Mouse (Mus musculus): ENCODE results near the gene 9330182L06Rik.

The 9330182L06Rik gene

DNA sequence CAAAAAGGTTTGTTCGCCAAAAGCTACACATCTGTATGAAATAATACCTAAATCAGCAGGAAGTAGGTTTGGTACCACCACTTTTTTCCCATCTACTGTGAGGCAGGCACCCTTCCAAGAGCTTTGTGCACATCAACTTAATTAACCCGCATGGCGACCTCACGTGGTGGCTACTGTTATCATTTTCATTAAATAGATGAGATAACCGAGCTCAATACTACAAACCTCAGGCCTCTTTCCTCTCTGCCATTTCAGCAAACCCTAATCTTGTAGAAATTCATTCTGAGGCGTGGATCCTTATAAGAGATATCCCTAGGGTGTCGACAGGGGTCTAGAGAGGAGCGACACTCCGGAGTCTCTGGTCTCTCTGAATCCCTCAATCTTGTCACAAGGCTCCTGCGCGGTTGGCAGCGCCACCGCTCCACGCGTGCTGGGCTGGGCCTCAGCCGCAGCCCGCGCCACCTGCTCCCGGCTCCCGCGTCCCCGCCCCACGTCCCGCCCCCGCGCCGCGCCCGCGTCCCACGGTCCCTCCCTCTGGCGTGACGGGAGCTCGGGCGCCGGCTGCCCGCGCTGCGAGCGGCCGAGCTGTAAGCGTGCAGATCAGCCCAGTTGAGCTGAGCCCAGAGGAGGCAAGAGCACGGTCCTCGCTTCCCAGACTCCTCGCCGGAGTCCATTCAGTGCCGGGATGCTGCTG lies at the start of gene 9330182L06Rik:
Gene 9330182L06Rik (plus strand): TSS at position 533 of the 694 bp plus-strand sequence.
- peak; percentile 1 for DNase-seq (ENCODE audit: low spot score)

DNA sequence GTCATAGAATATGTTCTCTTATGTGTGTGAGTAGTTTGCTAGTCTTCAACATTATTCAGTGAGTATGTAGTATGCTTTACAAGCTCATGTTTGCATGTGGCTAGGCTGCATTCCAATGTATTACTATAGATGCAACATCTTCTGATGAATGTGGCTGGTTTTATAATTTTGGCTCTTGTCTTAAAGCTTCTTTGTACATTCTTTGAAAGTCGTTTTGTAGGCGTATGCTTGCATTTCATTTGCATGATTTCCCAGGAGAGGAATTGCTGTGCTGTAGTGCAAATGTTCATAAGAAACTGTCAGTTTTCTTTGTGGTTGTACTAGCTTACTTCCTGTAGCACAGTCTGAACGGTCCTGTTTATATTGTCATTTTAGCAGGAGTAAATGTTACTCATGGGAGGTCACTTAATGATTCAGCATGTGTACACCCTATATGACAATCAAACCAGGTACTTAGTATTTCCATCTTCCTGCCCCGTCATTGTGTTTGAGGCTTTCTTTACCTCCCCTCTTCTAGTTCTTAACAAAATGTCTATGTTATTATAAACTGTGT lies 38.4 kb upstream of the 9330182L06Rik start:
- no peak for DNase-seq (ENCODE audit: low spot score)

DNA sequence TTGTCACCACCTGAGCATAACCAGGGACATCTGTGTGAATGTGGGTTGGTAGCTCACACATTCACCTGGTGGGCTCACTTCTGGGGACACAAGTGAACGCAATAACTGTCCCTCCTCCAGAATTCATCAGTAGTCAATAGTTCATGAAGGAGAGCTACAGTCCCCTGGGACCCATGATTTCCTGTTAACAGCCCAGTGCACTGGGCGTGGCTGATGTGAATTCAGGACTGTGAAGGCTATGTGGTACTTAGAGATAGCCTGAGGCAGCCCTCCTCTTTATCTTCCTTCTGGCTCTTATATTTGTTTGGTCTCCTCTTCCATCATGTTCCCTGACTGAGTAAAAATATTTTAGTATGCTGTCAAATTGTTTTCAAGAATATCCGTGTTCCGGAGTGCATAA lies 1.6 kb upstream of the 9330182L06Rik start:
- no peak for DNase-seq (ENCODE audit: low spot score)

DNA sequence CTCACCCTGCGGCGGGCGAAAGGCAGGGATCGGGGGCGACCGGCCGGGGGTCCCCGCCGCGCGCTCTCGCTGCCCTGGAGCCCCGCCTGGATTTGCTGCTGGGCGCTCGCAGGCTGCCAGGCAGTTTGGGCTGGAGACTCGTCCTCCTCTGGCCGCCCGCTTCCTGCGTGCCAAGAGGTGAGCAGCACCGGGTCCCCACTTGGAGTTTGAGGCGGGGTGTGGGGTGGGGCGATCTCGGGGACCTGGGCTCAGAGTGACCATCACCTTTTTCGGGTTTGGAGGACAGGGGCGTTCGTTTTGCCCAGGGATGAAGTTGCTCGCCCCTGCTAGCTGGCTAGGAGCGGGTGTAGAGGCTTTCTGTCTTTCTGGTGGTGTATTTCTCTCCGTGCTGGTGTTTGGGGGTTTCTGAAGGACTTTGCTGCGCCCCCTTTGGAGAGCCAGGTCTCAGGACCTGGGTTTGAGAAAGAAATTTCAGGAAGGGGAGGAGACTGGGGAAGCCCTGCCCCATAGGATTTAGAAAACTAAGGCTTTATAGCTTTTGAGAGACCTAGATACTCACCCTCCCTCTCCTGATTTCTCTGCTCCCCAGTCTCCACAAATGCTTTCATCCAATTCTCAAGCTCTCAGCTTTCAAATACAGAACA lies 484 bp downstream of the 9330182L06Rik start:
- peak; percentile 2 for DNase-seq (ENCODE audit: low spot score)

DNA sequence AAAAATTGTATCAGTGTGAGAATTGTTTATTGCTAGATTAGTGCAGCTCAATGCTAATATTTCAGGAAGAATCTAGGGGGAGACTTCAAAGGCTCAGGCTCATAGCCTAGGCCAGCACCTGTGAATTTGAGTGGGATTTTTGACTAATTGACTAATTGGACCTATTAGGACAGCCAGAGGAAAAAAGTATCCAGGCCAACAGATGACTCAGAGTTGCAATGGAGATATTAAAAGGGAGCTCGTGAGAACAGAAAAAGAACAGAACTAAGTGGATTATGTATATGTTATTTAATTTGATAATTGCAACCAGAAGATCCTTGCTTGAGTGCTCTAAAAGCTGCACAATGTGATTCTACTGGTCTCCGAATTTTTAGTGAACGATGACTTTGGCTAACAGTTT lies 3.7 kb downstream of the 9330182L06Rik start:
- DNase-seq (ENCODE audit: low spot score) = no peak

DNA sequence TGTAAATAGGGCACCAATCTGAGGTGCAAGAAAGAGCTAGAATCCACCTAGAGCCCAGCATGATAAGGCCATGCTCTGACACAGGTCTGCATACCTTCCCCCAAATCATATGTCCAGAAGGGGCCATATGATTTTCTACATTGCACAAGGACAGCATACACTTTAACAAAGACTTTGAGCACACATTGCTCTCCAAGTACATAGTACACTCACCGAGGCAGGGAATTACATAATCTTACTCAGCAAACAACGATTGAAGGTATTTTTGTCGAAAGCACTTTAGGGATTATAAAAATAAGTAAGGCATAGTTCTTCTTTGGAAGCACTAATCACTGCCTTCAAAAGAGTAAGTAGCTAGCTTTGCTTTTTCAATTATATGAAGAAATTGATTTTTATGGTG lies 7.1 kb downstream of the 9330182L06Rik start:
- no peak for DNase-seq (ENCODE audit: low spot score)

DNA sequence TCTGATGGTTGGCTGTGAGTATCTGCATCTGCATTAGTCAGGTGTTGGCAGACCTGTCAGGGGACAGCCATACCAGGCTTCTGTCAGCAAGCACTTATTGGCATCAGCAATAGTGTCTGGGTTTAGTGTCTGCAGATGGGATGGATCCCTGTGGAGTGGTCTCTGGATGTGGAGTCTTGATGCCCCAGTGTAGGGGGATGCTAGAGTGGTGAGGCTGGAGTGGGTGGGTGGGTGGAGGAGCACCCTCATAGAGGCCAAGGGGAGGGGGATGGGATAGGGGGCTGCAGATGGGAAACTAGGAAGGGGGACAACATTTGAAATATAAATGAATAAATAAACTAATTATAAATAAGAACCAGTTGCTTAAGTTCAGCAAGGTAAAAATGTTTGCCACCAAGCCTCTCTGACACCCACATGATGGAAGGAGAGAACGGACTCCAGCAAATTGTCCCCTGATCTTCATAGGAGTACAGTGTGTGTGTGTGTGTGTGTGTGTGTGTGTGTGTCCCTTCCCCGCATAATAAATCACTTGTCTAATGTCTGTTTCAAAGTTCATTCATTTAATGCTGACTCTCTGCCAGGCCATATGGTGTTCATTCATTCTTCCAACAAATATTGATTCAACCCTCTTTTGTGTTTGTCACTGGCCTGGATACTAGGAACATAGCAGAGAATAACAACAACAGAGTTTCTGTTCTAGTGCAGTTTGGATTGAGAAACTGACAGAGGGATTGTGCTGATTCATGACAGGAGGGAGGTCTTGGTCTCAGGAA lies 30.0 kb downstream of the 9330182L06Rik start:
- DNase-seq (ENCODE audit: low spot score) = no peak

DNA sequence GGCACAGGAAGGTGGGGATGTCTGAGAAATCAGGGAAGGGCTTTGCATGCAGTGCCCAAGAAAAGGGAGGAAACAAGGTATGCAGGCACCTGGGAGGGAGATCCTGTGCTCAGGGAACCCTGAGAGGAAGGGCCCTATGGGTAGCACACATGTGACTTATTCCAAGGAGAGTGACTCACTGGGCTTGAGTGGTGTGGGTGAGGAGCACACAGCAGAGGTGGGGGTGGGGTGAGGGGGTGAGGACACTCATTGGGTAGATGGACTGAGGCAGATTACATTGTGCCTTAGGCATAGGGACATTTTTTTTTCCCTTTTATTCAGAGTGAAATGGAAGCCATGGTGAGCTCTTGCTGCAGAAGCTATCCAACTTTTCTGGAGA lies 30.6 kb downstream of the 9330182L06Rik start:
- no peak for DNase-seq (ENCODE audit: low spot score)

DNA sequence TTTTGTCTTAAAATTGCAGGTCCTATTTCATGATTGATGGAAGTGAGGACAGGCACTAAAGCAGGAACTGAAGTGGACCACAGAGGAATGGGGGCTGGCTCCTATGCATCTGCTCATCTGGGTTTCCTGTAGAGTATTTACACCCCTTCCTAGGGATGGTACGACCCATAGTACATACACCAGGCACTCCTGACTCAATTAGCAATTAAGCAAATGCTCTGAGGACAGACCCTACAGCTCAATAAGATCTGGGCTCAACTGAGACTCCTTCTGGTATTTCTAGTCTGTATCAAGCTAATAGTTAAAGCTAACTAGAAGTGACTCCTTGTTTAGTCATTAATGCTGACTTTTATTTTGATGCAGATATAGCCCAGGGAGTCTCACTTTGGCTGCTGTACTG lies 60.9 kb downstream of the 9330182L06Rik start:
- no peak for DNase-seq (ENCODE audit: low spot score)

DNA sequence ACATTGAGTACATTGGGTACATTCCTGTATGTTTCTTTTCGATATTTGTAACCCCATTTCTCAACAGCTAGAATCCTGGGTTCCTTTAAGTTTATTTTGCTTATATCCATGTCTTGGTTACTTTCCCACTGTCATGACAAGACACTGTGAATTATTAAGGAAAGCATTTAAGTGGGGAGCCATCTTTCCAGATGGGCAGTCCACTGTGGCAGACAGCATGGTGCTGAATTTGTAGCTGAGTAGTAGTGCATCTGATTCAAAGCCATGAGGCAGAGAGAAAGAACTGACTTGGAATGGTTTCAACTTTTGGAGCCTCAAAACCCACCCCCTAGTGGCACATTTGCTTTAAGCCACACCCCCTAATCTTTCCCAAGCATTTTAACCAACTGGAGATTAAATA lies 61.6 kb downstream of the 9330182L06Rik start:
- DNase-seq (ENCODE audit: low spot score) = no peak

DNA sequence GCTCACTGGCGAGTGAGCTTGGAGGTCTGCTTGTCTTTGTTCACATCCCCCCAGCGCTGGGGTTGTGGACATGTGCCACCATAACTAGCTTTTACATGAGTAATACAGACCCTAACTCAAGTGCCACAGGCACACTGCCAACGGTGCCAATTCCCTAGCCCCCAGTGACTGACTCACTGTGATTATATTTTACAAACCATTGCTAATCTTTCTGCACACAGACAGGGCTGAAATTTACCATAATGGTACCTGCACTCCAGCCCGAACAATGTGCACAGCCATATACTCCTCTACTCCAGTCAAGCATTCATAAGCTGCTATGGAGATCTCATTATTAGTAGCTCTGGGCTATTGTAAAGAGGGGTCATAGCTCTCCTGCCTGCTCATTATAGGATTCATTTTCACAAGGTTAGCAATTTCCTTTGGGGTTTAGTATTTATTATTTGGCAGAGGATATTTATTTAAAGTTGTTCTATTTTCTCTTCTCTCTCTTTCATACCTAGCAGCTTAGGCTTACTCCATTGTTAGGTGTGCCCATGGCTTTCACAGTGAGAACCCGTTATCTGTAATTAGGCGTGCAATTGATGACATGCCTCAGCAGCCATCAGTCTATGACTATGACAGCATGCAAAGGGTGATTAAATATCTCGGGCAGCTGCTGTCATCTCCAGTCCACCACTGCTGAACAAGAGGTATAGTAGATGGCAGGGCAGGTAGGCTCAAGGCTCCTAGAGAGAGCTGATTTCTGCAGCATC lies 73.0 kb downstream of the 9330182L06Rik start:
- DNase-seq (ENCODE audit: low spot score) = no peak

DNA sequence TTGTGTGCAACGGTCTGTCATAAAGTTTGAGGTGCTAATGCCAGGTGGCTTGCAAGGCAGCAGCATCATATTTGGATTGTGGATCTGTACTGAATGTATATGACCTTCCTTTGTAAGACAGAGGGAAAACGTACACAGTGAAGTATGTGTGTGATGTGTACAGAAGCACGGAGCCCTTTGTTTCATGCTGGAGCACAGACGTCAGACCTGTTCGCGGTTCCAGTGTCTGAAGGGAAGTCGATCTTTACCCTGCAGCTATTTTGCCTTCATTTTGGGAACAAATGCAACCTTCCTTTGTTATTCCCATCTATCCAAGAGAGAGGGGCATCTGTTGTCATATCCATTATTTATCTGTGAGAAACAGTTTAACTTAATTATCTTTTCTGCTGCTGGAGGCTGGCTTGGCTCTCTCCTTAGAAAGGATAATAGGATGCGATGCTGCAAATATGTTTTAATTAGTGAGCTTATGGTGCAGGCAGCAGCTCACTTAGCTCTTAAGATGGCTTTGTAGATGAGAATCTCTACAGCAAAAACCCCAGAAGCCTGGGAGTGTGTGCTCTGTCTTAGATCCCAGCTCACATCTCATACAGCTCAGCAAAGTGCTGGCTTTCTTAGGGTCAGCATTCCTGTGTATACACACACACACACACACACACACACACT lies 73.7 kb downstream of the 9330182L06Rik start:
- no peak for DNase-seq (ENCODE audit: low spot score)

DNA sequence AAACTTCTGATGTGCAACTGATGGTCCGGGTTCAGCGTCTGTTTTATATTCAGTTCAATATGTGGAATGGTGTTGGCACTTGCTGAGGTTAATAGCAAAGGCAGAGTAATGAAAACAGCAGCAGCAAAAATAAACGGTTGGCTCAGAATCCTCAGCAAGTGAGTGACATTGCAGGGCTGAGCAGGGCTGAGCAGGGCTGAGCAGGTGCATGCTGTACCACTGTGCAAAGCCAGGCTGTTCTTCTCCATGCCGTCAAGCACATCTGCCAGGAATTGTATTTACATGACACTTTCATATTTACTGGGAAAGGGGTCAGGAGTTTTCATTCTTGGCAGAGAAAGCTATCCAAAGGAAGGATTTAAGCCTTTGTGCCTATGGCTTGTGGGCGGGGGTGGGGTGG lies 78.7 kb downstream of the 9330182L06Rik start:
- DNase-seq (ENCODE audit: low spot score) = no peak

DNA sequence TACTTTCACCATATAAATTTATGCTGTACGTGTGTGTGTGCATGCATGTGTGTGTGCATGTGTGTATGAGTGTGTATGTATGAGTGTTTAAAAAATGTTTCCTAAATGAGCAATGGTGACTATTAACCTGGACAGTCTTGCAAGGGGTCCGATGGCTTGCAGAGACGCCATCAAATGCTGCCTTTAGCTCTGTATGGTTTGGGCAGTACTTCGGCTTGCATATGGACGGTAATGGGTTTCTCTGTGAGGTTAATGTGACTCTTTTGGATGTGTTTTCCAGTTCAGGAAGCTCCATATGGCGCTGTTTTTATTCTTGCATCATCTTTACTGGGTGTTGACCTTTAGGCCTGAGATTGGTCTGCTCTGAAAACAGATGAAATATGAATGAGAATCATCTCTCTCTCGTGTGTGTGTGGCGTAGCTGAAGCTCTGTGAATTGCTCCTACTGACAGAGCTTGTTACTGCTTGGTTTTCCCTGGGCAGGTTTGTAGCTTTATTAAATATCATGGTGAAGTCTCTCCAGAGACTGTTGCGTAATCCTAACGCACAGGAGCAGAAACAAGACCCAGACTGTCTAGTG lies 79.2 kb downstream of the 9330182L06Rik start:
- no peak for DNase-seq (ENCODE audit: low spot score)

DNA sequence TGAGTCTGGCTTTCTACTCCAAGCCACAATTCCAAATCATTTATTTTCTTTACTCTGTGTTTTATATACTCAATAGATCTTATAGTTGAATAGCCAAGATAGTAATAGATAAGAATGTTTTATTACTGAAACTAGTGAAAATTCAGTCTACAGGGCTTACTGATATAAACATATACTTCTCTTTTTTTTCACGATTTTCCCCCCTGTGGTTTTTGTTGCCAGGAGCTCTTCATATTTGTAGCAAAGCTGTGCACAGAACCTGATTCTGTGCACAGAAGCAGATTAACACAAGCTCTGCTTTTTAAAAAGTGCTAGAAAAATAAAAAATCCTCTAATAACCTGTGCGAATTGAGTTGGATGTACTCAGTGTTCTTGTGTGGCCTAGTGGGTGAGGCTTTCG lies 79.7 kb downstream of the 9330182L06Rik start:
- no peak for DNase-seq (ENCODE audit: low spot score)

DNA sequence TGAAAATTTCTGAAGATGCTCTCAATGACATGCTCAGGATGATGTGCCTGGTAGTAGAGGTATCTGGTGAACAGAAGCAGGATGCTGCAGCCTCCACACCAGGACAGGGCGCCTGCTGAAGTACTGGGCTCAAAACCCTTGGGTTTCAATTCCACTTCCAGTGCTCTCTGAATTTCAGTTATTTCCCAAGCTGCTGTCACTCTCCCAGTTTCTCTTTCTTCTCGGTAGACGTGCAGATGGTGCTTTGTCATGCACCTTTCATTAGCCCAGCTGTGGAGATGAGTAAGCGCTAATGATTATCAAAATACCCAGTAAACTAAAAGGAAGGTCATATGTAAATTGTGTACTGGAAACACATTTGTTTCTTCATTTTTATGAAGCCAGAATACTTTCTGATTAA lies 80.6 kb downstream of the 9330182L06Rik start:
- no peak for DNase-seq (ENCODE audit: low spot score)

DNA sequence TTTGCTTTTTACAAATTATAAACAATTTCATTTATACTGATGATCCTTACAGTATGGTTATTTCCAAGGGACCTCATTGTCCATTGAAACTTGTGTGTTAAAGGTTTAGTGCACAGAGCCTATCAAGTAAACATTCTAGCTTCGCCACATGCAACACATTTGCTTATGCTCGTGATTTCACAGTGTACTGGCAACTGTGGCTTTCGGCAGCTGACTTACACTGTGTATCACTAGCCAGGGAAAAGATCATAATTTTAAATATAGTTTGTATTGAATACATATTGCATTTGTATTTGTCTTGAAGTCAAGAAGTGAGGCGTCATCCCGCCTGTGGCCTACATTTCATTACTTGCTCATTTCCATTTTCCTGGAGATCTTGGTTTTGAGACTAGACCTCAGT lies 86.2 kb downstream of the 9330182L06Rik start:
- no peak for DNase-seq (ENCODE audit: low spot score)

DNA sequence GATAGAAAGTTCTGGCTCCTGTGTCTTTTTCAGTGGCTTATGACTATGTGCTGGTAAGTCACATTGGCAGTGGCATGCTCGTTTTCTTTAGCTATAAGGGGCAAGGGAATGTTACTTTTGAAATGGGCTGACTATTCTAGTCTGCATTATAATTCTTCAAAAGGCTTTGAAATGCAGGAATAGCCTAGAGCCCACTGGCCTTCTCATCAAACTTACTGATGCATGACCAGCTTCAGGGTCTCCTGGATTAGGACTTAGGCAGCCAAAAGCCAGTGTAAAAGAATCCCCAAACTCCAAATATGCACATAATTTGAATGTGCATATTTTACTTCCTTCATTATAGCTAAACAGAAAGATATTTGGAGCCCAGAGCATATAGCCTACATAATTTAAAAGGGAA lies 86.7 kb downstream of the 9330182L06Rik start:
- no peak for DNase-seq (ENCODE audit: low spot score)

DNA sequence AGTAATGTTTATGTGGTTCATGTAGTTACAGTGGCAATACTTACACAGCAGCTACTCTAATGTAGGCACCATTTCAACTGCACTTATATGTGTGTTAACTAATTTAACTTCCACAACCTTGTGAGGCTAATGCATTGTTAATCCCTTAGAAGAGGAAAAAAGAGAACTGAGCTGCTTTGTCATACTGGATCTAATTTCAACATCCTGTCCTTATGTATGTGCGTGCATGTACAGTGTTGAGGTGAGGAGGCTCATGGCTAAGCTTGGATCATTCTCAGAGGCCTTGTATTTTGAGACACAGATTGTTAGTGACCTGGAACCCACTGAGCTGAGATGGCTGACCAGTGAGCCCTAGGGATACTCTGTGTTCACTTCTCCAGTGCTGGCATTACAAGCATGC lies 88.3 kb downstream of the 9330182L06Rik start:
- DNase-seq (ENCODE audit: low spot score) = no peak

DNA sequence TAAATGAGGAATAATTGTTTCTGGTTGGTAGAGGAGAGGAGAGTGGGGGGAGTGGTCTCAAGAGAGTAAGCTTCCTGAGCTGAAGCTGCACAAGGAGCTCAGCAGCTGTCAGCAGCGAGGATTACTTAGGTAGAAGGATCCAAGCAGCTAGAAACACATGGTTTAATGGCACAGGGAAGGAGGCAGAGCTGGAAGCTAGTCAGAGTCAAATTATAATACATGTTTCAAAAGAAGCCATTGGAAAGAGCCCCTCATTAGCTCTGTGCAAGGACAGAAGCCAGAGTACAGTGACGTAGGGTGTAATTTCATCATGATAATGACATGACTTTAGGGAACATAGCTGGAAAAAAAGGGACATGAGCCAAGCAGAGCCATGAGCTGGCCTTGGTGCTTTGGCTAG lies 92.2 kb downstream of the 9330182L06Rik start:
- no peak for DNase-seq (ENCODE audit: low spot score)

DNA sequence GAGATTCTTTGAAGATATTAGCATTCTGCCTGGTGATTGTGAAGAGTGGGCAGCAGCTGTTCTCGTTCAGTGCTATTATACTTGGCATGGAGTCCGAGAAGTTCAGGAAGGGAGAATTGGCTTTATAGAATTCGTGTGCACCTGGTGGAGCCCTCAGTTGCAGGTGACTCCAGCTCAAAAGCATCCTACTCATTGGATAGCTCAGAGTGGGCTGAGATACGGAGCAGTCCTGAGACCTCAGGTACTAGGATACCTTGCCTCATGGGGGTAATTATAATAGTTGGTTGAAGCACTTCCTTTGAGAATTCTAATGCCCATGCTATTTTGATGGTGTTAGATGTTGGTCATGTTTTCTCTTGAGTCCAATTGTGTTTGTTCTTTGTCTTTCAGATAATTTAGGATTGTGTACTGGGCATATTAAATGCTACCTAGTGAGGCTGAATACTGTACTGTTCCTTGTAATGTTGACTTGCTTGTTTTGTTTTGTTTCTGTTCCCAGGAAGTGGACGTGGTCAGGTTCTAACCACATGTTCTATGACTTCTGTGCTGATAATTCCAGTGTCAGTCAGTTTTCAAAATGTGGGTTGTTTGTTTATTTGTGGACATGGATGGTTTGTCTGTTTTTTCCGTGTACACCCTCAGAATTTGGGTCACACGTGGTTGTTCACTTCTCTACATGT lies 96.2 kb downstream of the 9330182L06Rik start:
- DNase-seq (ENCODE audit: low spot score) = no peak
